Comparison of ENCODE assay signal across 21 mouse cellular contexts in the genomic region with DNA sequence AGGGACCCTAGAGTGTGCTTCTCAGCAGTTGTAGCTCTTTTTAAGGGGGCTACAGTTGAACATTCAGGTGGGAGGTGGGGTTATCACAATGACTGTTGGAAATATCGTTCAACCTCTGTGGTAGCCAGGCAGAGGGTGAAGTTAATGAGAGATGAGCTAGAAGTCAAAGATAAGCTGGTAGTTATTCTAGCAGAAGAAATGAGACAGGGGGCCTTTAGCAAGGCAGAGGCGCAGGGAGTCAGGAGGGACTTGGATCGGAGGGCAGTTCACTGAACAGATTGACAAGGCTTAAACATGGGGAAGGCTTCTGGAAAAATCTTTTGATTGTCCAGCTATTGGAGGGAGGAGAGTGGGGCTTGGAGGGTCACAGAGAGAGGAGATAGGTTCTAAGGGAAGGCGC.
A peak's percentile ranks its signal among the peaks of the same experiment; 100 is the strongest.
DNase-seq lines count a peak whose midpoint lies in the region; ATAC-seq and TF ChIP-seq lines count a peak whose summit lies in the region.
"Had no signal": no experiment of that assay in that cellular context is flagged by ENCODE, and none has a peak within 500 bp of the region (broad histone marks: within the 10 kb centered on the region; RNA-seq: fewer than 3 reads in every experiment).

No protein-coding gene starts in this region.

- H3K36me3 ChIP-seq in heart, embryonic 10.5 days, result no peaks in the 10 kb centered on the region
- H3K36me3 ChIP-seq in midbrain, embryonic 11.5 days (ENCODE audit: control insufficient read depth, insufficient read depth, low read length), result no peaks in the 10 kb centered on the region
- H3K36me3 ChIP-seq in midbrain, postnatal 0 days (ENCODE audit: insufficient read depth, low read length), result no peaks in the 10 kb centered on the region
- H3K36me3 ChIP-seq in neural tube, embryonic 14.5 days (ENCODE audit: control insufficient read depth, insufficient read depth, low read length), result no peaks in the 10 kb centered on the region
- H3K36me3 ChIP-seq: embryonic facial prominence, embryonic 10.5 days; G1E had no signal

- TF ChIP-seq CTCF in midbrain, postnatal 0 days (IDR thresholded peaks at IDR 0.05), result no peak

- H3K4me3 ChIP-seq in heart, embryonic 10.5 days, result no peak overlapping the region
- H3K4me3 ChIP-seq in midbrain, embryonic 11.5 days (ENCODE audit: low read depth, low read length), result no peak overlapping the region
- H3K4me3 ChIP-seq in midbrain, postnatal 0 days (ENCODE audit: low read depth, low read length), result no peak overlapping the region
- no peak overlapping the region for H3K4me3 ChIP-seq in neural tube, embryonic 14.5 days (ENCODE audit: low read depth, low read length)
- H3K4me3 ChIP-seq: embryonic facial prominence, embryonic 10.5 days; forebrain, embryonic 13.5 days; gastrocnemius, adult 2 months had no signal

- peak; percentile 51 for DNase-seq in heart, adult 11 months
- DNase-seq in heart, embryonic 10.5 days (ENCODE audit: low spot score), result no peak
- DNase-seq in midbrain, embryonic 11.5 days (ENCODE audit: low spot score, missing footprints), result peak; percentile 75
- no peak for DNase-seq in midbrain, postnatal 0 days (ENCODE audit: low spot score)
- DNase-seq in neural tube, embryonic 10.5 days (ENCODE audit: extremely low spot score, low spot score), result no peak
- DNase-seq: adrenal gland, adult 8-10 months; adrenal gland, postnatal 36 days; B cell, adult 2 months; cerebellum, adult 2 months; cerebellum, postnatal 10 days; gastrocnemius, adult 2 months; gastrocnemius, postnatal 25 days; heart, postnatal 10 days; heart, postnatal 4 days had no signal

- no peak overlapping the region for H3K9ac ChIP-seq in midbrain, embryonic 11.5 days (ENCODE audit: low read length)
- H3K9ac ChIP-seq in midbrain, postnatal 0 days (replicated peaks; ENCODE audit: low read length, poor library complexity, severe bottlenecking), result no peak overlapping the region
- H3K9ac ChIP-seq in neural tube, embryonic 14.5 days (replicated peaks; ENCODE audit: low read depth, low read length), result no peak overlapping the region
- H3K9ac ChIP-seq: forebrain, embryonic 13.5 days had no signal

- no peak overlapping the region for H3K27ac ChIP-seq in heart, embryonic 10.5 days
- no peak overlapping the region for H3K27ac ChIP-seq in midbrain, embryonic 11.5 days (ENCODE audit: low read depth, low read length)
- H3K27ac ChIP-seq in midbrain, postnatal 0 days (ENCODE audit: low read depth, low read length), result no peak overlapping the region
- H3K27ac ChIP-seq in neural tube, embryonic 14.5 days (ENCODE audit: low read depth, low read length), result peak overlapping the region; percentile 56; the same call in 1 of the 2 replicates
- H3K27ac ChIP-seq: embryonic facial prominence, embryonic 10.5 days; forebrain, embryonic 13.5 days; gastrocnemius, adult 2 months had no signal

- no peaks in the 10 kb centered on the region for H3K9me3 ChIP-seq in heart, embryonic 10.5 days
- H3K9me3 ChIP-seq in midbrain, embryonic 11.5 days (ENCODE audit: control insufficient read depth, low read length), result no peaks in the 10 kb centered on the region
- no peaks in the 10 kb centered on the region for H3K9me3 ChIP-seq in midbrain, postnatal 0 days (ENCODE audit: low read length)
- H3K9me3 ChIP-seq in neural tube, embryonic 14.5 days (ENCODE audit: control insufficient read depth, low read length), result no peaks in the 10 kb centered on the region
- H3K9me3 ChIP-seq: embryonic facial prominence, embryonic 10.5 days; forebrain, embryonic 13.5 days had no signal

- WGBS in heart, embryonic 10.5 days, result 79% methylated on average over 4 of the region's 4 CpGs
- WGBS in midbrain, embryonic 11.5 days, result 89% methylated on average over 4 of the region's 4 CpGs
- 90% methylated on average over 4 of the region's 4 CpGs for WGBS in midbrain, postnatal 0 days
- 90% methylated on average over 4 of the region's 4 CpGs for WGBS in neural tube, embryonic 14.5 days

- no peaks in the 10 kb centered on the region for H3K4me1 ChIP-seq in heart, embryonic 10.5 days
- peaks cover 5% of the 10 kb centered on the region; the same call in 1 of the 2 replicates for H3K4me1 ChIP-seq in midbrain, embryonic 11.5 days (ENCODE audit: control insufficient read depth, insufficient read depth, low read length)
- H3K4me1 ChIP-seq in midbrain, postnatal 0 days (ENCODE audit: insufficient read depth, low read length), result no peaks in the 10 kb centered on the region
- peaks cover 10% of the 10 kb centered on the region; the same call in 1 of the 2 replicates for H3K4me1 ChIP-seq in neural tube, embryonic 14.5 days (ENCODE audit: control insufficient read depth, insufficient read depth, low read length)
- H3K4me1 ChIP-seq: embryonic facial prominence, embryonic 10.5 days had no signal

- H3K27me3 ChIP-seq in heart, embryonic 10.5 days (ENCODE audit: insufficient read depth, poor library complexity, severe bottlenecking), result no peaks in the 10 kb centered on the region
- no peaks in the 10 kb centered on the region for H3K27me3 ChIP-seq in midbrain, embryonic 11.5 days (ENCODE audit: control insufficient read depth, insufficient read depth, low read length)
- H3K27me3 ChIP-seq in midbrain, postnatal 0 days (ENCODE audit: insufficient read depth, low read length), result no peaks in the 10 kb centered on the region
- H3K27me3 ChIP-seq in neural tube, embryonic 14.5 days (ENCODE audit: control insufficient read depth, insufficient read depth, low read length), result no peaks in the 10 kb centered on the region
- H3K27me3 ChIP-seq: forebrain, embryonic 13.5 days had no signal

- no peak for ATAC-seq in midbrain, embryonic 11.5 days (ENCODE audit: low FRiP score)
- ATAC-seq in midbrain, postnatal 0 days (ENCODE audit: low FRiP score), result no peak
- ATAC-seq in neural tube, embryonic 14.5 days (ENCODE audit: low read depth), result no peak
- no peak for ATAC-seq in megakaryocyte, adult 5-6 weeks (ENCODE audit: poor library complexity, severe bottlenecking)
- ATAC-seq: CD4-positive, CD25-positive, alpha-beta regulatory T cell, adult 4 months; forebrain, embryonic 13.5 days; inflammation-experienced regulatory T-cells, adult 6 months had no signal

- H3K4me2 ChIP-seq in midbrain, embryonic 11.5 days, result no peak overlapping the region
- no peak overlapping the region for H3K4me2 ChIP-seq in midbrain, postnatal 0 days (ENCODE audit: low read depth, low read length, poor library complexity, severe bottlenecking)
- H3K4me2 ChIP-seq in neural tube, embryonic 14.5 days (ENCODE audit: low read depth, low read length), result no peak overlapping the region
- H3K4me2 ChIP-seq: forebrain, embryonic 13.5 days had no signal

Comparison
In these comparisons a context has a peak if more than half of its experiments do, and no peak if none do; other contexts are left out.
1. DNase-seq: peak in heart, adult 11 months (single experiment) and midbrain, embryonic 11.5 days (single experiment); none in heart, embryonic 10.5 days (single experiment), midbrain, postnatal 0 days (single experiment) and neural tube, embryonic 10.5 days (single experiment).